Mouse (Mus musculus) lung, adult 2 months (tissue): ENCODE measurements at regions not wholly inside any gene's neighbourhood (a gene's known extent, or its start where the extent isn't known, plus 50 kb on each side); places are given as distances from the start of the nearest gene placed in this dataset.

Experiments used
- DNase-seq: peaks from one replicate; pipeline ENCODE4 v3.0.0; 2022
- H3K4me1 ChIP-seq: fragments of 200-500 bp; 2 replicates; pipeline ENCODE4 v1.6.1; 2011; ENCODE audit warnings: low read length; ENCODE audit not compliant: control insufficient read depth, insufficient read depth
- H3K4me3 ChIP-seq: fragments of 200-500 bp; replicated peaks from 2 replicates; pipeline ENCODE3; 2011; ENCODE audit warnings: low read depth, mild to moderate bottlenecking, control low read depth, low read length; ENCODE audit errors: extremely low read depth
- CTCF ChIP-seq: fragments of 200-500 bp; IDR thresholded peaks from 2 replicates; pipeline ENCODE4 v1.5.1; 2011; ENCODE audit warnings: mild to moderate bottlenecking, low read length, control low read depth; ENCODE audit not compliant: insufficient read depth
- POLR2A ChIP-seq: fragments of 200-500 bp; IDR thresholded peaks from 2 replicates; pipeline ENCODE4 v1.6.1; 2011; ENCODE audit warnings: low read depth, mild to moderate bottlenecking, control low read depth, low read length, borderline replicate concordance; ENCODE audit errors: extremely low read depth
- WGBS: fragments of 180-500 bp; shearing (Covaris S2); methylation state at CpG from one replicate; pipeline ENCODE4 v1.1.7; 2018; 5-methylcytosine and 5-hydroxymethylcytosine counted together

DNA sequence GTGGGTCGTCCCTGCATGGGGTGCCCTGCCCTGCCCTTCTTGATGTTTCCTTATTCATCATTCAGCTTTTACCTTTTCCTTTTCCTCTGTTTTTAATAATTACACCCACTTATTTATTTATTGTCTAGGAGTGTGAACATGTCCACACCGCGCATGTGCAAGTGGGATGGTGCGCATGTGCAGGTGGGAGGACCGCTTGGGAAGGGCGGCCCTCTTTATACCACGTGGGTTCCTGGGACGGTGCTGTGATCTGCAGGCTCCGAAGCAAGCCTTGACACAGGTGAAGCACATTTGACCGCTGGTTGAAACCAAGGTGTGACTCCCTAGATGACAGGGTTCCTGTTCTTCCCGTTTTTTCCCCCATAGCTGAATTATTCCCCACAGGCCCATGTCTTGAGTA is 60.0 kb downstream of the Syf2 start:
- no peak for DNase-seq
- no peak overlapping the region for H3K4me3 ChIP-seq
- TF ChIP-seq CTCF (no peak), POLR2A (no peak)
- WGBS: 86% methylated on average over 11 of the region's 11 CpGs
- H3K4me1 ChIP-seq: no peaks in the 10 kb centered on the region

DNA sequence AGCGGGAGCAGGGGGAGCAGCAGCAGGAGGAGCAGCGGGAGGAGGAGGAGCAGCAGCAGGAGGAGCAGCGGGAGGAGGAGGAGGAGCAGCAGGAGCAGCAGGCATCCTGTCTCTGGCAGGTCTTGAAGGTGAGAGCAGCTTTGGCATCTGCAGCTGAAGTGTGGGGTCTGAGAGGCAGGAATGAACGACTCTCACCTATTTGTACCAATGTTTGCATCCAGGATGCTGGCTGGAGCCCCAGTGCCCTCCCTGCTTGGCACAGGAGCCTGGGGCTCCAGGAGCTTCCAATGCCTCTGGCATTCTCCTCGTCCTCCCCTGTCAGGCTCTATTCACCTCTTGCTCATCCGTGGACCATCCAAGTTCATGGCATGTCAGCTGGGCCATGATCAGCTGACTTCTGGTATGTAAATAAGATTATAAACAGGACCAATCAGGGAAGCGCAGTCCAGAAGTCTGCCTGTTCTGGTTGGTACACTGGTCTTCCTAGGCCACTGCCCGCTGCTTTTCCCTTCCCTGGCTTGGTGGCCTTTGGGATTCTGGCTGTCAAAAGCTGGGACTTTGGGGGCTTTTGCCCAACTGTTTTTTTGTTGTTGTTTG is 62.9 kb downstream of the Syf2 start:
- 55% methylated on average over 8 of the region's 8 CpGs for WGBS

DNA sequence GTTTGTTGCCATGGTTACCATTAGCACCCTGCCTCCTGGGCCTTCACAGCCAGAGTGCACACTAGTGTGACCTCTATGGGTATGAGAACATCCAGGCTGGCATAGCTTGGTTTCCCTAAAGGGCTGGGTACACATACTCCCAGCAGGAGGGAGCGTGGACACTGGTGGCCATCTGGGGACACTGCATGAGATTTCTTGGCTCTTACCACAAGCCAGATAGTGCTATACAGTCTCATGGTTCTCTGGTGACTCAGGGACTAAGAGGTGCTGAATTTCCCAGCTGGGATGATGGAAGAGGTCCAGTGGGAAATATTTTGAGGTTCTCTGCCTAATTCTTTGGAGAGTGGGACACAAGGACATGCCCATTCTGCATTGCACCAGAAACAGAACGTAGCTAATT is 63.5 kb downstream of the Syf2 start:
- H3K4me3 ChIP-seq: no peak overlapping the region
- DNase-seq: no peak
- no peak for TF ChIP-seq CTCF
- no peak for TF ChIP-seq POLR2A
- WGBS: 59% methylated on average over 2 of the region's 2 CpGs
- H3K4me1 ChIP-seq: no peaks in the 10 kb centered on the region

More for the DNA sequence above, 62.9 kb downstream of the Syf2 start:
- Histone ChIP-seq H3K4me1 (no peaks in the 10 kb centered on the region), H3K4me3 (no peak overlapping the region)
- DNase-seq: no peak
- no peak for TF ChIP-seq POLR2A
- TF ChIP-seq CTCF: no peak

DNA sequence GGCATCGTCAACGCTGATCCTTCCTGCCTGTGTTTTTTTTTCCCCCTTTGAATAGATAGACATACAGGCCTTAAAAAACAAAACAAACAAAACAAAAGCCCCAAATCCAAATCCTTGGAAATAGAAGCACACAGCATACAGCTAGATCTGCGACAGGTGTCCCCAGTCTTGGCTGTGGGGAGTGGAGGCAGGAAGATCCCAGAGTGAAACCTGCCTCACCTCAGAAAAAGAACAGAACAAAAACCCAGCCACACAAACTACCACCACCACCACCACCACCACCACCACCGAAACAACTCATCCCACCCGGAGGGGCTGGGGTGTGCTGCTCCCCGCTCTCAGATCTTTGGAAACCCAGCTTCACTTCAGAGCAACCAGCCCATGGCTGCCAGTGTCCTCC is 64.0 kb downstream of the Syf2 start:
- Histone ChIP-seq H3K4me3 (no peak overlapping the region), H3K4me1 (no peaks in the 10 kb centered on the region)
- no peak for DNase-seq
- 87% methylated on average over 6 of the region's 6 CpGs for WGBS
- TF ChIP-seq CTCF (no peak), POLR2A (no peak)

DNA sequence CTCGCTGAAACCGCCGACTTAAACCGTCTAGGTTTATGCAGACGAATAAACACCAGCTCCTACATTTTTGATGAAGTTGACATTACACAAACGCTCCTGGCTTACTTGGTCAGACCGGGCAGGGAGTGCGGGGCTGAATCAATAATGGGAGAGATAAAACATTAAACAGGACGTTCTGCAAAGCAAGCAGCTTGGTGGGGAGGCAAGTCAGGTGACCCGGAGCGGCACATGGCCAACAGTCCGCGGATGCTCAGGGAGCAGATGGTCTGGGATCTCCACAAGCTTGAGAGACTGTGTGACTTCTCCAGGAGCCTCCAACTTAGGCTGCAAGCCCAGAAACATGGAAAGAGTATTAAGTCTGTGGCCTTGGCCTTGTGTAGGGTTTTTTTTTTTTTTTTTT is 64.4 kb downstream of the Syf2 start:
- 33% methylated on average over 13 of the region's 13 CpGs for WGBS
- H3K4me1 ChIP-seq: no peaks in the 10 kb centered on the region
- TF ChIP-seq POLR2A: no peak
- no peak for TF ChIP-seq CTCF
- H3K4me3 ChIP-seq: no peak overlapping the region
- no peak for DNase-seq

DNA sequence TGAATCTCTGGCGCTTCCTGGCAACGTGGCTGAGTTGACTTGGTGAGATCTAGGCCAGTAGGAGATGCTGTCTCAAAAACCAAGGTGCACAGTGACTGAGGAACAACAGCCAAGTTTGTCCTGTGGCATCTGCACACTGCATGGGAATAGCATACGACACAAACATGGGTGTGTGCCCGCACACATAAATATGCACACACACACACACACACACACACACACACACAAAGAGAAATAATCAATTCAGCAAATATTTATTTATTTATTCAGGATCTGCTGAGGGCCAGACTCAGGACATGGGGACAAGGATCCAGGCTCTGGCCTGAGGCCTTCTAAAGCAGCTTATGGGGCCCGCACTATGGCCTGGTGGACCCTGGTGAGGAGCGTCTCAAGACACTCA is 65.4 kb downstream of the Syf2 start:
- H3K4me1 ChIP-seq: no peaks in the 10 kb centered on the region
- DNase-seq: no peak
- TF ChIP-seq CTCF (no peak), POLR2A (no peak)
- H3K4me3 ChIP-seq: no peak overlapping the region
- 88% methylated on average over 6 of the region's 6 CpGs for WGBS

DNA sequence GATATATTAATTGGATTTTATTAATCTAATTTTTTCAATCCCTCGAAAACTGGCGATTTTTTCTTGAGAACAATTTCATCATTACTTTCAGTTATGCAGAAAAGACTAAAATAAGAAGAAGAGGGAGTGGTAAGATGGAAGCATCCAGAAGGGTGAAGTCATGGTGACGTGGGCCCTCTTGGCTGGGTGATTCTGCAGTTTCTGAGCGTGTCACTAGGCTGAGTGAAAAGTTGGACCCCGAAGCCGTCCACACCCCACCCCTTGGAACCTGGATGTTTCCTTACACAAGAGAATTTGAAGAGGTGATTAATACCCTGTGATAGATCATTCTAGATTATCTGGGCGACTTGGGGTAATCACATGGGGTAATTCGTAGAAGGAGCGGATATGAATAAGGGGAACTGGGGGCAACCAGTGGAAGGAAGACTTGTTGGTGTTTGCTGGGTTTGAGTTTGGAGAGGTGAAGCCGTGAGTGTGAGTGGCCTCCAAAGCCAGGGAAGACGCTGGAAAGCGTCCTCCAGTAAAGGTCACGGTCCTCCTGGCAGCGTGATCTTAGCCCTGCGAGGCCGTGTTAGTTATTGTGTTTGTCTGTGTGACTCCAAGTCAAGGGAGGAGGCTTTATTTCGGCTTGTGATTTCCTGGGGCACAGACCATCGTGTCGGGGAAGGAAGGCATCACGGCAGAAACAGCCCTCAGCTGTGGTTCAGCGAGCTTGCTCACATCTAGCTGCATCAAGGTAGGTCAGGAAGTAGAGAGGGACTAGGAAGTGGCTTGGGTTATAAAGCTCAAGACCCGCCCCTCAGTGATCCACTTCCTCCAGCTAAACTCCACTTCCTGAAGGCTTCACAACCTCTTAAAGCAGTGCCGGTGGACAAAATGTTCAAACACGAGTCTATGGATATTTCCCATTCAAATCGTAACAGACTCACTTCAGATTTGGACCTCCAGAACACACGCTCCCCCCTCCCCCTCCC is 67.0 kb downstream of the Syf2 start:
- TF ChIP-seq POLR2A (no peak), CTCF (no peak)
- DNase-seq: no peak
- 80% methylated on average over 26 of the region's 26 CpGs for WGBS
- Histone ChIP-seq H3K4me1 (no peaks in the 10 kb centered on the region), H3K4me3 (no peak overlapping the region)

DNA sequence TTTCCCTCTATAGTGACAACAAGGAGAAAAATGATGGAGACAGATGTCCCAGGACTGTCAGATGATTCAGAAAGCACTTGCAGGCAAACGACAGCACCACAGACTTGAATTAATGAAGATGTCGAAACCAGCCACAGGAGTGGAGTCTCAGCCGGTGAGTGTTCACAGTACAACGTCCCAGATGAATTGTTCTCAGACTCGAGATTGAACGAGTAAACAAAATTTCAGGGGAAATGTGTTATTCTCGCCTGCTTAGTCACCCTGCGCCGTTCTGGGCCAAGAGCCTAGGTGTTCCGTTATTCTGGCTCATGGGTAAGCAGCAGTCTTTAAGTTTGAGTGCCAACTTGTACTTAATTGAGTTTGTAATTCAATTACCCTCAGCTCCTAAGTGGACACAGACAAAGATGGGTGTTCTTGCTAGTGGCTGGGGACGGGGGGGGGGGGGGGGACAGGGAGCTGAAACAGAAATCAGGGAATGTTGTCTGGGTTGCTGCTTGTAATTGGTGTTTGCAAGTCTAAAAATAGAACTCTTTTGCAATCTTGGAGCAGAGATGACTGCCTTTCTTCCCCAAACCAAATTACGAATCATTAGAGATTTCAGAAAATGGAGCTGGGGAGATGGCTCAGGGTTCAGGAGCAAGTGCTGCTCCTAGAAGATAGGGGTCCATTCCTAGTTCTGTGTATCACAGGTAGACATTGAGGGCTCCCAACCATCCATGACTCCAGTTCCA is 68.4 kb downstream of the Syf2 start:
- TF ChIP-seq POLR2A (no peak), CTCF (no peak)
- no peak for DNase-seq
- WGBS: 32% methylated on average over 12 of the region's 12 CpGs
- no peak overlapping the region for H3K4me3 ChIP-seq
- no peaks in the 10 kb centered on the region for H3K4me1 ChIP-seq

DNA sequence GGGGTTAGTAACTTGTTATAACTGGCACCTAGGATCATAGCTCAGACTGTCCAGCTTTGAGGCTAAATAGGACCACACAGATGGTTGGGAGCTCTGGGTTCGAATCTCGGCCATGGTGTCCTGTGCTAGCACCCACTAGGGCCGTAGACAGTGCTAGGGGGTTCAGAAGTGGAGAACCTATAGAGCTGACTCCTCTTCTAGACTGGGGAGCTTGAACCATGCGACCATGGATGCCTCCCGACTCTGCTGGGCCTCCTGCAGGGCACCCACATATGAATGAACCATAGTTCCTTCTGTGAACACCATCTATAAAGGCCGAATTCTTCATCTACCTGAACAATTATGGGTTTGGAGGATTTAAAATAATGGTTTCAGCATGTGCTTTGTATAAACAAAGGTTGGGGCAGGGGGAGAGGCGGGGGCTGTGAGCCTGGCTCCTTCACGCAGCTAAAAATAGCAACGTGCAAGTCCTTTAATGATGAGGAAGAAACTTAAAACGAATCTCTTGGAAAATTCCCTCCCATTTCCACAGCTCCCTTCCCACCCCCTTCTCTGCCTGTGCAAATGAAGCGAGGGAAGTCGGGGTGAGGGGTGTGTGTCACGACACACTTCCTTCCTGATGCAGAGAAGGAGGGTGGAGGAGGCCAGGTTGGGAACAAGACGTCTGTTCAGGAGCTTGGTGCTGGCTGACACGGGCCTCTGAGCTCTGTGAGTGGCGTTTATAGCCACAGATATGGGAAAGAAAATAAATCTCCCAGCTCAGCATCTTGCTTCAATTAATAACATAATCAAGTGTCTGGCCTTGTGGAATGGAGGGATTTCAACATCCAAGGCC is 71.6 kb downstream of the Syf2 start:
- TF ChIP-seq POLR2A (no peak), CTCF (no peak)
- H3K4me3 ChIP-seq: no peak overlapping the region
- WGBS: 30% methylated on average over 16 of the region's 16 CpGs
- no peak for DNase-seq
- no peaks in the 10 kb centered on the region for H3K4me1 ChIP-seq
